Mouse (Mus musculus) thymus, postnatal 10 days (tissue): Measurements from ENCODE around the gene Plcd3.

Source experiments
- DNase-seq, 2 experiments: peaks; one replicate each; pipeline ENCODE4 v3.0.0; 2021; ENCODE audit warnings: low spot score in 2 of 2

The Plcd3 gene

GRCm38 (mm10) chr11:103066191-103067050 is 35.0 kb downstream of the Plcd3 start:
- no peak for DNase-seq

- no peak for DNase-seq
Measured at GRCm38 (mm10) chr11:103058499-103059085, 42.9 kb downstream of the Plcd3 start.

- DNase-seq, result no peak
Measured at GRCm38 (mm10) chr11:103056636-103057035, 44.8 kb downstream of the Plcd3 start.

- DNase-seq, result peak; percentile 41 to 78
Measured at GRCm38 (mm10) chr11:103054798-103055197, 46.7 kb downstream of the Plcd3 start.

GRCm38 (mm10) chr11:103053191-103054076 is 48.0 kb downstream of the Plcd3 start:
- no peak for DNase-seq

- DNase-seq, result no peak
Measured at GRCm38 (mm10) chr11:103052078-103052477, 49.4 kb downstream of the Plcd3 start.

- DNase-seq, result no peak
Measured at GRCm38 (mm10) chr11:103051249-103051691, 50.2 kb downstream of the Plcd3 start.

- no peak for DNase-seq
Measured at GRCm38 (mm10) chr11:103050153-103050552, 51.3 kb downstream of the Plcd3 start.

GRCm38 (mm10) chr11:103049611-103050010 is 51.8 kb downstream of the Plcd3 start:
- DNase-seq, result no peak

- DNase-seq, result no peak
Measured at GRCm38 (mm10) chr11:103046286-103046685, 55.2 kb downstream of the Plcd3 start.

GRCm38 (mm10) chr11:103043982-103044381 is 57.5 kb downstream of the Plcd3 start:
- no peak for DNase-seq

- no peak for DNase-seq
Measured at GRCm38 (mm10) chr11:103042828-103043227, 58.6 kb downstream of the Plcd3 start.

- DNase-seq, result no peak
Measured at GRCm38 (mm10) chr11:103038037-103038436, 63.4 kb downstream of the Plcd3 start.

- no peak for DNase-seq
Measured at GRCm38 (mm10) chr11:103036881-103037465, 64.5 kb downstream of the Plcd3 start.

- no peak for DNase-seq
Measured at GRCm38 (mm10) chr11:103035007-103035406, 66.5 kb downstream of the Plcd3 start.

GRCm38 (mm10) chr11:103033030-103033429 is 68.4 kb downstream of the Plcd3 start:
- DNase-seq, result no peak

GRCm38 (mm10) chr11:103028176-103028891 is 73.1 kb downstream of the Plcd3 start, which contains the start of the genes Nmt1 and Dcakd:
Gene Nmt1 (plus strand): TSS chr11:103028190.
Gene Dcakd (minus strand): TSS chr11:103028333.
- peak; percentile 87 to 90 for DNase-seq

- DNase-seq, result no peak
Measured at GRCm38 (mm10) chr11:103027570-103028175, 73.8 kb downstream of the Plcd3 start.

GRCm38 (mm10) chr11:103026901-103027300 is 74.6 kb downstream of the Plcd3 start:
- no peak for DNase-seq

- DNase-seq, result no peak
Measured at GRCm38 (mm10) chr11:103023974-103024373, 77.5 kb downstream of the Plcd3 start.
